Mouse (Mus musculus): ENCODE measurements around the gene Hist1h2bk. TPM values are rescaled to one million over a fixed set of nuclear protein-coding genes. Genes with fewer than 3 reads are reported as not detected.
A peak's percentile ranks its signal among the peaks of the same experiment; 100 is the strongest.
"Not testable (repeated sequence)": the region's sequence is repeated elsewhere in the genome, so short reads cannot be mapped to it uniquely, and the experiment has no call there.

The Hist1h2bk gene
- polyA plus RNA-seq, 1 experiment = 2.9 TPM

DNA sequence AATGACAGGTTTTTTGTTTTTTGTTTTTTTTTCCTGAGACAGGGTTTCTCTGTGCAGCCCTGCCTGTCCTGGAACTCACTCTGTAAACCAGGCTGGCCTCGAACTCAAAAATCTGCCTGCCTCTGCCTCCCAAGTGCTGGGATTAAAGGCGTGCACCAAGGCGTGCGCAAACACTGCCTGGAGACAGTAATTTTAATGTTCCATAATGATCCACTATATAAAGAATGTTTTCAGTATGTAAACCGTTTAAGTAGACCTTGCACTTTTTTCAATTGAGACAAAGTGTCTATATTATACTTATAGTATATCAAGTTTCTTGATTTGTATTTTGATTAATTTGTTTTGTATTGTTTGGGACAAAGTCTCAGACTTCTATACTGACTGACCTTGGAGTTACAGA lies 3.7 kb downstream of the Hist1h2bk start:
- H3K4me1 ChIP-seq (ENCODE audit: control insufficient read depth, insufficient read depth, low read length) = peaks cover 10% of the 10 kb centered on the region; the same call in 1 of the 2 replicates
- no peak overlapping the region for H3K4me3 ChIP-seq (ENCODE audit: insufficient read depth, low read length)
- no peak for TF ChIP-seq POLR2A (IDR thresholded peaks at IDR 0.05; ENCODE audit: borderline replicate concordance, low read depth, low read length)
- no peak for TF ChIP-seq CTCF (IDR thresholded peaks at IDR 0.05; ENCODE audit: low read depth, low read length)
- peak overlapping the region; percentile 55; the same call in 1 of the 2 replicates for H3K27ac ChIP-seq (ENCODE audit: insufficient read depth, low read depth, low read length)

DNA sequence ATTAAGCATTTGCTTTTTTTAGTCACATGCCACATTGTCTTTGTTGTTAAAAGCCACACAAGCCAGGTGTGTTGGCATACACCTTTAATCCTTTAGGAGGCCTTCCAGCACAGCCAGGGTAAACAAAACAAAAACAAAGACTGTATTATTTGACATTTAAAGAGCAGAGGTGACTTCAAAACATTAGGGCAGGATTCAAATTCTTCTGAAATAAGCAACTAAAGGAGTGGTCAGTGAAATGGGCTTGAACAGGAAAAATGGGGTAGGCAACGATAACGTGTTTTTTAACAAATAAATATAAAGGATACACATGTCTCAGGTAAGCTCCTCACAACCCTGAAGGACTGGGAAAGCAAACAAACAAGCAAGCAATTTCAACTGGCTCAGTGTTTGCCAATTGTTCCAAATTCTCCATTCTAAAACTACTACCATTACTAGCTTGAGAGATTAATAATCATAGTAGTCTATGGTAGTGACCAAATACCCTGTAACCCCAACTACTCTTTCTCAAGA lies 4.3 kb downstream of the Hist1h2bk start:
- Histone ChIP-seq H3K27ac (ENCODE audit: insufficient read depth, low read depth, low read length) (peak overlapping the region; percentile 55), H3K4me1 (ENCODE audit: control insufficient read depth, insufficient read depth, low read length) (peaks cover 13% of the 10 kb centered on the region), H3K4me3 (ENCODE audit: insufficient read depth, low read length) (peak overlapping the region; percentile 51)
- no peak for TF ChIP-seq POLR2A (IDR thresholded peaks at IDR 0.05; ENCODE audit: borderline replicate concordance, low read depth, low read length)
- no peak for TF ChIP-seq CTCF (IDR thresholded peaks at IDR 0.05; ENCODE audit: low read depth, low read length)

DNA sequence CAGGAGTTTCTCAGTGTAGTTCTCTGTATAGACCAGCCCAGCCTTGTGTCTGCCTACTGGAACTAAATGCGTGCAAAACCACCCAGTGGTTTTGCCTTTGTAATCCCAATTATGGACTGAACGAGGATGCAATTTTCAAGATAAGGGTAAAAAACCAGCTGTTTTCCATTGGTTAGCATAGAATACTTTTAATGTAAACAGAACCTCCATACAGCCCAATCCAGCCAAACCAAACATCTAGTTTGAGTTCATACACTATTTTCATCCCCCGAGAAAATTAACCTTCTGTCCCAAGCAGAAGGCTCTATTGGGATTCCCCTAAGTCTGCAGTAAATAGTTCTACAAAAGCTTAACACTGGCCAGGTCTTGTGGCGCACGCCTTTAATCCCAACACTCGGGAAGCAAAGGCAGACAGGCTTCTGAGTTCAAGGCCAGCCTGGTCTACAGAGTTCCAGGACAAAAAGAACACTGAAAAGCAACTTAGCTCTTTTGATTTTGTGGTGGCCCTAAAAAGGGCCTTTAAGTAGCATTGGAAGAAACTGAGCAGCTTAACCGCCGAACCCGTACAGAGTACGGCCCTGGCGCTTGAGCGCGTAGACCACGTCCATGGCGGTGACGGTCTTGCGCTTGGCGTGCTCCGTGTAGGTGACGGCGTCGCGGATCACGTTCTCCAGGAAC lies 4.9 kb downstream of the Hist1h2bk start:
- Histone ChIP-seq H3K4me3 (ENCODE audit: insufficient read depth, low read length) (peak overlapping the region; percentile 51), H3K27ac (ENCODE audit: insufficient read depth, low read depth, low read length) (peak overlapping the region; percentile 55), H3K4me1 (ENCODE audit: control insufficient read depth, insufficient read depth, low read length) (peaks cover 13% of the 10 kb centered on the region)
- no peak for TF ChIP-seq CTCF (IDR thresholded peaks at IDR 0.05; ENCODE audit: low read depth, low read length)
- TF ChIP-seq POLR2A (IDR thresholded peaks at IDR 0.05; ENCODE audit: borderline replicate concordance, low read depth, low read length) = no peak

DNA sequence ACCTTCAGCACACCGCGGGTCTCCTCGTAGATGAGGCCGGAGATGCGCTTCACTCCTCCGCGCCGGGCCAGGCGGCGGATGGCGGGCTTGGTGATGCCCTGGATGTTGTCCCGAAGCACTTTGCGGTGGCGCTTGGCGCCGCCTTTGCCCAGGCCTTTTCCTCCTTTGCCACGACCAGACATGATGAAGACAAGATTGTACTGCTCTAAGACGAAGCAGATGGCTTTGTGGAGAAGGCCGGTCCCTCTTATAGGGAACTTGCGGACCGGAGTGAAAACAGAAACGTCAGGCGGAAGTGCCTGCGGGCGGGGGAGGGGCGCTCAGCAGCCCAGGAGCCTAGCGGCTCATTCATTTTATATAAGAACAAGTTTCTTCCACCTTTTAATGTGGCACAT lies 5.5 kb downstream of the Hist1h2bk start, which contains the start of gene Hist1h4i:
Gene Hist1h4i (minus strand): TSS at position 221 of the 395 bp plus-strand sequence.
- peak within 1 kb of the TSS; percentile 66 for H3K4me3 ChIP-seq (ENCODE audit: insufficient read depth, low read length)
- peaks cover 13% of the 10 kb centered on the region for H3K4me1 ChIP-seq (ENCODE audit: control insufficient read depth, insufficient read depth, low read length)
- peak; percentile 16; the same call in 1 of the 2 replicates for TF ChIP-seq POLR2A (IDR thresholded peaks at IDR 0.05; ENCODE audit: borderline replicate concordance, low read depth, low read length)
- H3K27ac ChIP-seq (ENCODE audit: insufficient read depth, low read depth, low read length) = peak within 1 kb of the TSS; percentile 96

DNA sequence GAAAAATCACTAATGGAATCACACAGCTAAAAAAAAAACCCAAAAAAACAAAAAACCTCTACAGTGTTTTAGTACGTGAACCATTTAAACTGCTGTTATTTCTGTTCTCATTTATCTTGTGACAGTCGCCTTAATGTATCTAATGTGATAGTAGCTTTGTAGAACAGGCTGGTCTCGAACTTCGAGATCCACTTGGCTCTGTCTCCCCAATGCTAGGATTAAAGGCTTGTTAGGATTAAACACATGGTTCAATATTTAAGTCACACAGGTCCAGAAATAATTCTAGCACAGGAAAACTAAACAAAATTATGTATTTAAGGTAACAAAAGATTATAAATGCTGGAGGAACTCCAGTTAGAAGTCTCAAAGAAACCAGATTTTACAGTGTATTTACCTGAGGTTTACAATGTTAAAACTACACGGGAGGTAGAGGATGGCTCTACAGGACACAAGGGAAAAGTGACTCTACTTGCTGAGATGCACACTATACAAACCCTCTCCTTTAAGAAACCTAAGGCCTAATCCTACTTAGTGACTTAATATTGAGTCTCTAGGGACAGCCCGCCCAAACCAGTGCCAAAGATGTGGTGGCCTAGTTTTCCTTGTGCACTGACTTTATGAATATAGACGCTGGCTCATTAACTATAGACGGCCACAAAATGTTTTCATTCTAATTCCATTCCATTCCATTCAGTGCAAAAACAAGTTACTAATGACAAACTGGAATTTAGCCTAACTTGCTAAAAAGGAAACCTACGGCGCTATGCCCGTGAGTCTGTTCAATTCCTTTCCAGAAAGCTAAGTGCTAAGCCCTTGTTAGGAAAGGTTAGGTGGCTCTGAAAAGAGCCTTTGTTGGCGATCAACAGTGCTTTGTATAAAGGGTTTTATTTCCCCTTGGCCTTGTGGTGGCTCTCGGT lies 6.2 kb downstream of the Hist1h2bk start:
- TF ChIP-seq POLR2A (IDR thresholded peaks at IDR 0.05; ENCODE audit: borderline replicate concordance, low read depth, low read length) (no peak), CTCF (IDR thresholded peaks at IDR 0.05; ENCODE audit: low read depth, low read length) (no peak)

DNA sequence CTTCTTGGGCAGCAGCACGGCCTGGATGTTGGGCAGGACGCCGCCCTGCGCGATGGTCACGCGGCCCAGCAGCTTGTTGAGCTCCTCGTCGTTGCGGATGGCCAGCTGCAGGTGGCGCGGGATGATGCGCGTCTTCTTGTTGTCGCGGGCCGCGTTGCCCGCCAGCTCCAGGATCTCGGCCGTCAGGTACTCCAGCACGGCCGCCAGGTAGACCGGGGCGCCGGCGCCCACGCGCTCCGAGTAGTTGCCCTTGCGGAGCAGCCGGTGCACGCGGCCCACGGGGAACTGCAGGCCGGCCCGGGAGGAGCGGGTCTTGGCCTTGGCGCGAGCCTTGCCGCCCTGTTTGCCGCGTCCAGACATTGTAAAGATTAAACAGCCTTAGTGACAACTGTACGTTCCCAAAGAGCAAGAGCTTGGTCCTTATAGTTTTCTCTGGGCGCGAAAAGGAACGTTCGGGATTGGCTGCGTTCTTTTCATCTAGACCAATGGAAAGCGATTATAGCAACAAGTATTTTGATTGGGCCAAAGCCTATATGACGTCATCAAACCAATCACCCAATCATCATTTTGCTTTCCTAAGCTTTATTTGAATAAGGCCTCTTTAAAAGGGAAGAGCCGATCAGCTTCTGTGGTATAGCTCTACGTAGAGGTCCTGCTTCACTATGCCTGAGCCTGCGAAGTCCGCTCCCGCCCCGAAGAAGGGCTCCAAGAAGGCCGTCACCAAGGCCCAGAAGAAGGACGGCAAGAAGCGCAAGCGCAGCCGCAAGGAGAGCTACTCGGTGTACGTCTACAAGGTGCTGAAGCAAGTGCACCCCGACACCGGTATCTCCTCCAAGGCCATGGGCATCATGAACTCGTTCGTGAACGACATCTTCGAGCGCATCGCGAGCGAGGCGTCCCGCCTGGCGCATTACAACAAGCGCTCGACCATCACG lies 7.2 kb downstream of the Hist1h2bk start, which contains the start of the genes Hist1h2ag and Hist1h2bj:
Gene Hist1h2ag (minus strand): TSS at position 377 of the 935 bp plus-strand sequence.
Gene Hist1h2bj (plus strand): TSS at position 647 of the 935 bp plus-strand sequence.
- not testable (repeated sequence) for H3K4me1 ChIP-seq (ENCODE audit: control insufficient read depth, insufficient read depth, low read length)
- 0 out of 2 replicates have a peak, but pooled peaks have one; percentile 64 for TF ChIP-seq POLR2A (IDR thresholded peaks at IDR 0.05; ENCODE audit: borderline replicate concordance, low read depth, low read length)
- Histone ChIP-seq H3K4me3 (ENCODE audit: insufficient read depth, low read length) (peak within 1 kb of the TSS; percentile 66), H3K27ac (ENCODE audit: insufficient read depth, low read depth, low read length) (peak within 1 kb of the TSS; percentile 96)

More for the DNA sequence above, 6.2 kb downstream of the Hist1h2bk start:
- Histone ChIP-seq H3K4me3 (ENCODE audit: insufficient read depth, low read length) (peak overlapping the region; percentile 66), H3K4me1 (ENCODE audit: control insufficient read depth, insufficient read depth, low read length) (peaks cover 9% of the 10 kb centered on the region), H3K27ac (ENCODE audit: insufficient read depth, low read depth, low read length) (peak overlapping the region; percentile 96)

DNA sequence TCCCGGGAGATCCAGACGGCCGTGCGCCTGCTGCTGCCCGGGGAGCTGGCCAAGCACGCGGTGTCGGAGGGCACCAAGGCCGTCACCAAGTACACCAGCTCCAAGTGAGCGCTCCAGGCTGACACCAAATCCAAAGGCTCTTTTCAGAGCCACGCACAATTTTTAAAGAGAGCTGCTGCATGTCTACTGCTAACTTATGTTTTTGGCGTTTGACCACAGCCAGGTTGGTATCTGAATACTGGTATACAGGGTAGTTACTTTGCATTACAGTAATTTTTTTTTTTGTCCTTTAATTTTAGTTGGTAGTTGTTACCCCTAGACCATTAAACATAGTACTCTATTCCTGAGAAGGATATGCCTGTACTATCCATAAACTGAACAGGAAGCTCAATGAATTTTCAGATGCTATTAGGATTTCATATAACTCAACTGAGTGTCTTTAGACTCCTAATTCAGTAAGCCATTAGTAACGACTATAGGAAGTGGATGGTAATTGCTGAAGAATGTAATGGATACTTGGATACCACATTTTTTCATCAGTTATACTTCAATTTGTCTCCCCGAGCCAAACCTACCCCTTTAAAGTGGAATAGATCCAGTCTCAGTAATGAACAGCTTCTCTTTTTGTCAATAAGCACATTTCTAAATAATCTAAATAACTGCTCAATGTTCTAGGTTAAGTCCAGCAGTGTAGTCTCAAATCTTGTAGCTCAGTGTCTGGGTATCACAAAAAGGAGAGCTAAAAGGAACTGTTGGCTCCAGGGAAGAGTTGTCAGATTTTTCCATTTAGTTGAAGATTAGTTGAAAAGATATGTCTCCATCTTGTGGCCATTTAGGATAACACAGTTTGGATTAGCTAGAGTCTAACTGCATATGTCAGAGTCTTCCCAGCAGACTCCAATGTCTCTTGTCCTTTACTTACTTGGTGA lies 8.1 kb downstream of the Hist1h2bk start:
- H3K4me3 ChIP-seq (ENCODE audit: insufficient read depth, low read length) = peak overlapping the region; percentile 52
- peak overlapping the region; percentile 53 for H3K27ac ChIP-seq (ENCODE audit: insufficient read depth, low read depth, low read length)
- TF ChIP-seq CTCF (IDR thresholded peaks at IDR 0.05; ENCODE audit: low read depth, low read length) = no peak
- TF ChIP-seq POLR2A (IDR thresholded peaks at IDR 0.05; ENCODE audit: borderline replicate concordance, low read depth, low read length) = no peak
- H3K4me1 ChIP-seq (ENCODE audit: control insufficient read depth, insufficient read depth, low read length) = peaks cover 9% of the 10 kb centered on the region

Measured in bone marrow macrophage, adult 2 months (primary cell).